Mouse (Mus musculus): ENCODE measurements around the gene Bola3. TPM values are rescaled to one million over a fixed set of nuclear protein-coding genes. Genes with fewer than 3 reads are reported as not detected.

Bola3 gene
- polyA plus RNA-seq, 1 experiment from 2014 or later, result 162 TPM

Small RNA genes lying within 50 kb of the gene (microRNA-seq; reads per million reads assigned to microRNA genes)
- not detected for gene Mir6374

Other genes starting within 250 kb of the Bola3 start
- 1.7 and 3.8 TPM in 2 replicates for gene Ccdc142, start 247.5 kb upstream of the Bola3 start, polyA plus RNA-seq (2016; fragmentation: Nextera tagmentation; extraction: Ambion mirVana)
- 2.1 and 2.8 TPM in 2 replicates for gene Gm42688, start 247.5 kb upstream of the Bola3 start, polyA plus RNA-seq (2016; fragmentation: Nextera tagmentation; extraction: Ambion mirVana)
- 150 and 163 TPM in 2 replicates for gene Mrpl53, start 240.1 kb upstream of the Bola3 start, polyA plus RNA-seq (2016; fragmentation: Nextera tagmentation; extraction: Ambion mirVana)
- 45.3 and 53.8 TPM in 2 replicates for gene Mogs, start 233.7 kb upstream of the Bola3 start, polyA plus RNA-seq (2016; fragmentation: Nextera tagmentation; extraction: Ambion mirVana)
- gene Wbp1, start 227.6 kb upstream of the Bola3 start, polyA plus RNA-seq (2016; fragmentation: Nextera tagmentation; extraction: Ambion mirVana), result 136 and 188 TPM in 2 replicates
- gene Ino80b, start 223.7 kb upstream of the Bola3 start, polyA plus RNA-seq (2016; fragmentation: Nextera tagmentation; extraction: Ambion mirVana), result 17.4 and 17.8 TPM in 2 replicates
- 34.2 and 51.8 TPM in 2 replicates for gene Rtkn, start 213.7 kb upstream of the Bola3 start, polyA plus RNA-seq (2016; fragmentation: Nextera tagmentation; extraction: Ambion mirVana)
- 10.9 and 13.7 TPM in 2 replicates for gene Wdr54, start 192.8 kb upstream of the Bola3 start, polyA plus RNA-seq (2016; fragmentation: Nextera tagmentation; extraction: Ambion mirVana)
- gene 1700003E16Rik, start 192.7 kb upstream of the Bola3 start, polyA plus RNA-seq (2016; fragmentation: Nextera tagmentation; extraction: Ambion mirVana), result 0.80 and 1.6 TPM in 2 replicates
- 96.4 and 108 TPM in 2 replicates for gene Dctn1, start 183.2 kb upstream of the Bola3 start, polyA plus RNA-seq (2016; fragmentation: Nextera tagmentation; extraction: Ambion mirVana)
- gene Slc4a5, start 129.3 kb upstream of the Bola3 start, polyA plus RNA-seq (2016; fragmentation: Nextera tagmentation; extraction: Ambion mirVana), result 0.23 and 0.25 TPM in 2 replicates
- gene Mthfd2, start 23.2 kb upstream of the Bola3 start, polyA plus RNA-seq (2016; fragmentation: Nextera tagmentation; extraction: Ambion mirVana), result 64.9 and 94.0 TPM in 2 replicates
- 54.1 and 63.3 TPM in 2 replicates for gene Mob1a, start 23.1 kb upstream of the Bola3 start, polyA plus RNA-seq (2016; fragmentation: Nextera tagmentation; extraction: Ambion mirVana)
- gene Tet3, start 109.9 kb downstream of the Bola3 start, polyA plus RNA-seq (2016; fragmentation: Nextera tagmentation; extraction: Ambion mirVana), result 40.1 and 42.7 TPM in 2 replicates
- 58.0 and 69.5 TPM in 2 replicates for gene Dguok, start 157.8 kb downstream of the Bola3 start, polyA plus RNA-seq (2016; fragmentation: Nextera tagmentation; extraction: Ambion mirVana)
- gene Actg2, start 187.1 kb downstream of the Bola3 start, polyA plus RNA-seq (2016; fragmentation: Nextera tagmentation; extraction: Ambion mirVana), result 0.43 and 1.3 TPM in 2 replicates
- 13.0 and 16.5 TPM in 2 replicates for gene Stambp, start 223.6 kb downstream of the Bola3 start, polyA plus RNA-seq (2016; fragmentation: Nextera tagmentation; extraction: Ambion mirVana)

Measured in limb, embryonic 10.5 days (tissue).